In the genomic region with DNA sequence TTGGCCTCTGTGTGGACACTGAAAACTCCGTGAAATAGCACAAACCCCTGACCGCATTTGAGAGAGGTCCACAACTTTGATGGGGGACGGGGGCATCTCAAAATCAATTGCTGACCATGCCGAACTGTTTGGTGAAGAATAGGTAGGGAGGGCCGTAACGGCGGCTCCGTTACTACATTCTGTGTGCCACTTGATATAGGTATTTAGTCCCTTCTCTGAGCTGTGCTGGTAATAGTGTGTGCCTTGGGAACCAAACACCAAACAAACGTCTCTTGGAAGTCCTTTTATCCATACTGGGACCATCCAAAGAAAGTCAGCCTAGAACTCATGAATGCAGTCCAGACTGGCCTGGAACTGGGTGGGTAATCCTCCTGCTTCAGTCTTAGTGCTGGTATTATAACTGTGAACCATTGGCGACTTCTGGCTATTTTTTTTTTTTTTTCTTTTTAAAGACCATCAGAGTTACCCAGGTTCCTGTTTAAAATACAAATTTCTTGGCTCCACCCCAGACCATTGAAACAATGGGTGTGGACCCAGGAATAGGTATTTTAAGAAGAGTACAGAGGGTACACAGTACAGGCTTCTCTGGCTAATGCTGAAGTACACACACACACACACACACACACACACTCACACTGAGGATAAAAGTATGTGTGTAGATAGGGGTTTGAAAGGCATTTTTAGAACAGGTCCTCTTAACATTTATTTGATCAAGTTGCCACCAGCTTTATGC, we compare ENCODE assay signal across 26 mouse cellular contexts. TPM values are rescaled to one million over a fixed set of nuclear protein-coding genes. Genes with fewer than 3 reads are reported as not detected.
A peak's percentile ranks its signal among the peaks of the same experiment; 100 is the strongest.
DNase-seq lines count a peak whose midpoint lies in the region; ATAC-seq and TF ChIP-seq lines count a peak whose summit lies in the region.
"Had no signal": no experiment of that assay in that cellular context is flagged by ENCODE, and none has a peak within 500 bp of the region (broad histone marks: within the 10 kb centered on the region; RNA-seq: fewer than 3 reads in every experiment).

No protein-coding gene starts in this region.

- no peak overlapping the region for H3K27ac ChIP-seq in intestine, embryonic 14.5 days (ENCODE audit: low read depth)
- no peak overlapping the region for H3K27ac ChIP-seq in intestine, embryonic 15.5 days
- peak overlapping the region; percentile 90 for H3K27ac ChIP-seq in brown adipose tissue, adult 24 weeks (replicated peaks; ENCODE audit: low read depth, low read length)
- H3K27ac ChIP-seq: embryonic facial prominence, embryonic 15.5 days; hindbrain, embryonic 14.5 days; left cerebral cortex, adult 2 months; stomach, postnatal 0 days had no signal

- intact Hi-C loops in heart, postnatal 14 days (cut with DNase I) = loop anchor here (2.0 kb wide), 1 partner anchor 69 kb away; no protein-coding TSS in a partner anchor

- 91% methylated on average over 10 of the region's 10 CpGs for WGBS in intestine, embryonic 14.5 days
- 90% methylated on average over 10 of the region's 10 CpGs for WGBS in intestine, embryonic 15.5 days
- 75% methylated on average over 10 of the region's 10 CpGs for WGBS in lung, adult 2 months

- no peak overlapping the region for H3K9ac ChIP-seq in intestine, embryonic 14.5 days (ENCODE audit: low read length)
- no peak overlapping the region for H3K9ac ChIP-seq in intestine, embryonic 15.5 days
- H3K9ac ChIP-seq: embryonic facial prominence, embryonic 15.5 days; hindbrain, embryonic 14.5 days had no signal

- no peak overlapping the region for H3K4me3 ChIP-seq in intestine, embryonic 14.5 days (ENCODE audit: low read depth, low read length)
- H3K4me3 ChIP-seq in intestine, embryonic 15.5 days (replicated peaks) = no peak overlapping the region
- 0 out of 2 replicates have a peak overlapping the region, but pooled peaks have one; percentile 13 for H3K4me3 ChIP-seq in brown adipose tissue, adult 24 weeks (ENCODE audit: insufficient read depth, low read depth, low read length)
- H3K4me3 ChIP-seq in lung, adult 2 months (replicated peaks; ENCODE audit: extremely low read depth, low read depth, low read length) = peak overlapping the region; percentile 2
- H3K4me3 ChIP-seq: embryonic facial prominence, embryonic 15.5 days; left cerebral cortex, adult 2 months had no signal

- H3K9me3 ChIP-seq in intestine, embryonic 14.5 days (ENCODE audit: control insufficient read depth, low read length) = no peaks in the 10 kb centered on the region
- H3K9me3 ChIP-seq in intestine, embryonic 15.5 days = no peaks in the 10 kb centered on the region
- H3K9me3 ChIP-seq: embryonic facial prominence, embryonic 15.5 days had no signal

- no peaks in the 10 kb centered on the region for H3K27me3 ChIP-seq in intestine, embryonic 14.5 days (replicated peaks; ENCODE audit: control insufficient read depth, insufficient read depth, low read length)
- no peaks in the 10 kb centered on the region for H3K27me3 ChIP-seq in intestine, embryonic 15.5 days (replicated peaks)
- H3K27me3 ChIP-seq: embryonic facial prominence, embryonic 15.5 days had no signal

- no peaks in the 10 kb centered on the region; the same call in 1 of the 2 replicates for H3K4me1 ChIP-seq in intestine, embryonic 14.5 days (replicated peaks; ENCODE audit: control insufficient read depth, insufficient read depth, low read length)
- peaks cover 3% of the 10 kb centered on the region; the same call in 1 of the 2 replicates for H3K4me1 ChIP-seq in intestine, embryonic 15.5 days (replicated peaks)
- H3K4me1 ChIP-seq in brown adipose tissue, adult 24 weeks (ENCODE audit: control insufficient read depth, insufficient read depth, insufficient read length, low read length) = no peaks in the 10 kb centered on the region
- H3K4me1 ChIP-seq in lung, adult 2 months (ENCODE audit: control insufficient read depth, insufficient read depth, low read length) = peaks cover 9% of the 10 kb centered on the region

- TF ChIP-seq POLR2A in lung, adult 2 months (IDR thresholded peaks at IDR 0.05; ENCODE audit: borderline replicate concordance, extremely low read depth, low read depth, low read length) = no peak

- no peak for ATAC-seq in intestine, embryonic 14.5 days (replicated peaks; ENCODE audit: low FRiP score, low TSS enrichment, low read depth)
- ATAC-seq in intestine, embryonic 15.5 days = no peak
- ATAC-seq: forebrain, embryonic 14.5 days; inflammation-experienced regulatory T-cells, adult 6 months had no signal

- no peak for TF ChIP-seq CTCF in lung, adult 2 months (IDR thresholded peaks at IDR 0.05; ENCODE audit: insufficient read depth, low read length)

- H3K4me2 ChIP-seq in intestine, embryonic 14.5 days (ENCODE audit: low read length) = no peak overlapping the region
- H3K4me2 ChIP-seq in intestine, embryonic 15.5 days (replicated peaks) = no peak overlapping the region
- H3K4me2 ChIP-seq: embryonic facial prominence, embryonic 15.5 days; midbrain, embryonic 11.5 days had no signal

- 0 out of 2 replicates have a peak, but pooled peaks cover 4% of the 10 kb centered on the region for H3K36me3 ChIP-seq in intestine, embryonic 14.5 days (ENCODE audit: control insufficient read depth, insufficient read depth, low read length)
- H3K36me3 ChIP-seq in intestine, embryonic 15.5 days = no peaks in the 10 kb centered on the region
- H3K36me3 ChIP-seq: embryonic facial prominence, embryonic 15.5 days had no signal

- DNase-seq in heart, adult 11 months = peak; percentile 95
- no peak for DNase-seq in heart, postnatal 14 days
- peak; percentile 15 for DNase-seq in intestine, embryonic 14.5 days (ENCODE audit: low spot score)
- peak; percentile 5 for DNase-seq in lung, adult 2 months
- DNase-seq in cerebellum, adult 8-10 months = no peak
- no peak for DNase-seq in embryo, embryonic 9.5 days (ENCODE audit: extremely low spot score)
- DNase-seq: adrenal gland, postnatal 36 days; cerebellum, adult 11 months; cerebellum, postnatal 14 days; embryo, embryonic 11 days; kidney, adult 9 months; kidney, postnatal 4 days; thymus, adult 2 months; thymus, postnatal 4 days had no signal

RNA-seq across cellular contexts. Expression of gene B4galt4, which starts 2.0 kb away (rescaled TPM):
- total RNA-seq in heart, postnatal 14 days (2021) = 10 to 100 TPM; 12.0 to 14.3 TPM
- 30.6 and 34.4 TPM in 2 replicates for polyA plus RNA-seq in intestine, embryonic 14.5 days (2014; fragmentation: Nextera tagmentation; extraction: Ambion mirVana)
- 21.5 and 22.1 TPM in 2 replicates for polyA plus RNA-seq in intestine, embryonic 15.5 days (2015; fragmentation: Nextera tagmentation; extraction: Ambion mirVana)
- polyA plus RNA-seq in brown adipose tissue, adult 24 weeks (2012; ENCODE audit: insufficient read depth, insufficient read length, missing spikeins) = 2.4 and 3.5 TPM in 2 replicates
- 18.0 and 21.4 TPM in 2 replicates for polyA plus RNA-seq in lung, adult 2 months (2012; rRNA removed)

RNA-seq across cellular contexts. Expression of gene Arhgap31, which starts 31.0 kb away (rescaled TPM):
- total RNA-seq in heart, postnatal 14 days (2021) = 10 to 100 TPM; 50.0 to 50.9 TPM
- 10.9 and 11.7 TPM in 2 replicates for polyA plus RNA-seq in intestine, embryonic 14.5 days (2014; fragmentation: Nextera tagmentation; extraction: Ambion mirVana)
- polyA plus RNA-seq in intestine, embryonic 15.5 days (2015; fragmentation: Nextera tagmentation; extraction: Ambion mirVana) = 6.8 and 7.6 TPM in 2 replicates
- polyA plus RNA-seq in brown adipose tissue, adult 24 weeks (2012; ENCODE audit: insufficient read depth, insufficient read length, missing spikeins) = 7.5 and 9.7 TPM in 2 replicates
- 43.9 and 46.8 TPM in 2 replicates for polyA plus RNA-seq in lung, adult 2 months (2012; rRNA removed)

RNA-seq across cellular contexts. Expression of gene Upk1b, which starts 56.0 kb away (rescaled TPM):
- 1 to 10 TPM; 6.7 to 8.1 TPM for total RNA-seq in heart, postnatal 14 days (2021)
- polyA plus RNA-seq in intestine, embryonic 14.5 days (2014; fragmentation: Nextera tagmentation; extraction: Ambion mirVana) = 26.6 and 30.7 TPM in 2 replicates
- 14.4 and 16.8 TPM in 2 replicates for polyA plus RNA-seq in intestine, embryonic 15.5 days (2015; fragmentation: Nextera tagmentation; extraction: Ambion mirVana)
- not detected in 2 replicates for polyA plus RNA-seq in brown adipose tissue, adult 24 weeks (2012; ENCODE audit: insufficient read depth, insufficient read length, missing spikeins)
- polyA plus RNA-seq in lung, adult 2 months (2012; rRNA removed) = 36.4 and 68.1 TPM in 2 replicates
- total RNA-seq: gastrocnemius, adult 8-10 months; granulocyte monocyte progenitor cell, adult 5-6 weeks had no signal
- polyA plus RNA-seq: forebrain, embryonic 14.5 days; inflammation-experienced regulatory T-cells, adult 6 months; neural tube, embryonic 14.5 days had no signal

Comparison
In these comparisons a context has a peak if more than half of its experiments do, and no peak if none do; other contexts are left out.
1. DNase-seq: peak in heart, adult 11 months (single experiment), intestine, embryonic 14.5 days (single experiment) and lung, adult 2 months (single experiment); none in heart, postnatal 14 days (0 of 2), cerebellum, adult 8-10 months (single experiment) and embryo, embryonic 9.5 days (single experiment).
2. H3K4me3 ChIP-seq: peak in brown adipose tissue, adult 24 weeks (single experiment) and lung, adult 2 months (single experiment); none in intestine, embryonic 14.5 days (single experiment) and intestine, embryonic 15.5 days (single experiment).
3. RNA of gene Upk1b, which starts 56.0 kb away (polyA plus RNA-seq): 36.4 to 68.1 TPM in lung, adult 2 months, 26.6 to 30.7 TPM in intestine, embryonic 14.5 days and 14.4 to 16.8 TPM in intestine, embryonic 15.5 days; not detected in brown adipose tissue, adult 24 weeks; every median in the first group is over 10 times any median in the second.